Mouse (Mus musculus) kidney, postnatal 4 days (tissue): ENCODE data around the gene Gm5141.
"Not testable (repeated sequence)": the region's sequence is repeated elsewhere in the genome, so short reads cannot be mapped to it uniquely, and the experiment has no call there.

ENCODE experiments used
- DNase-seq, 2 experiments: peaks; one replicate each; pipeline ENCODE4 v3.0.0; 2021; ENCODE audit warnings: mixed read lengths in 2 of 2

The Gm5141 gene

DNA sequence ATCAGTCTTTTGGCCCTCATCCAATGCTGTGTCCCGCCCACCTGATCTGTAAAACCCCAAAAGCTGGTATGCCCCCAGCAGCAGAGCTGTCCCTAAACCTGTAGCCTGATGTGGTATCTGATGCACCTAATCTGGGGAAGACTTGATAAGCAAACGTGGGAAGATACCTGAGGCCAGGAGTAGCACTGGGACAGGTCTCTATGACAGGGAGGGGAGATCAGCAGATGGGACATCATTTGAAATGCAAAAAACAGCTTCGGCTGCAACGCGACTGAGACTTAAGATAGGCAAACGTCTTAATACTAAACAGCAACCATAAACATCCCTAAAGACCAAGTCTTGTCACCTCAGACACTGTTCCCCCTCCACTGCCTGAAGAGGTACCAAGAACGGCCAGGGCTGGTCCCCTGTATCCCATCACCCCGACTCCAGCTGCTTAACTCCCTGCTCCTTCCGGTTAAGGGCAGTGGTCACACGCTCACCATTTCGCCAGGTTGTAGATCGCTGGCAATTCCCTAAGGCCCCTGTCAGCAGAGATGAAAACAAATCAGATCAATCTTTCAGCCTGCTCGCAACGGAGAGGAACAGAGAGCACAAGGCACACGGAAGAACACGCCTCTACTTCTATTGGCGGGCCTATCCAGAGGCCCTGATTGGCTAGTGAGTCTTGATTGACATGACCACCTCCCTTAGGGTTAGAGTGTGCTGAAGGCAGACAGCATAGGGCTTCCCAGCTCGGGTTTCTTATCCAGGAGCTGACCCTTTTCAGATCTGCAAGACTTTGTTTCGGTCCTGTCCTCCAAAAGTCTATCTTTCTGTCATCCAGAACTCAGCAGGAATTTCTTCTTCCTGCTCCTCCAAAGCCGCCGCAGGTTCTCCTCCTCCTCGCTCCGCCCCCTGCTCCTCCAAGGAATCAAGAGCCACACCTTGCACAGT lies at the start of gene Gm5141:
TSS of gene Gm5141 (minus strand) at position 610 of the 936 bp plus-strand sequence.
- peak; percentile 59 to 66 for DNase-seq

DNA sequence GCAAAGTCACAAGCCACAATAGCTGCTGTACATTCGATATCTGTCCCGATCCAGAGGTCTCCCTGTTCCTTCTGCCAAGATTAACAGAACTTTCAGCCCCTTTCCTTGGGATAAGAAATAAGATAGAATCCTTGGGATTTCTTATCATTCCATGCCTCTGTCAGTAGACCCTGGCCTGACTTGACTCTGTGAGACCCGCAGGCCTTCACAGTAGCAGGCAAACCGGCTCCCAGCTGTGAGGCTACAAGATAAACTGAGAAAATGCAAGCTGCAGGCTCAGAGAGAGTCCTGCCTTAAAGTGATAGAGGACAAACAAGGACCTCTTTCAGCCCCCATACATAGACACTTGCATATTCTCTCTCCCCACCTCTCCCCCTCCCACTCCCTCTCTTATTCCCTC lies 47.7 kb upstream of the Gm5141 start:
- no peak for DNase-seq

DNA sequence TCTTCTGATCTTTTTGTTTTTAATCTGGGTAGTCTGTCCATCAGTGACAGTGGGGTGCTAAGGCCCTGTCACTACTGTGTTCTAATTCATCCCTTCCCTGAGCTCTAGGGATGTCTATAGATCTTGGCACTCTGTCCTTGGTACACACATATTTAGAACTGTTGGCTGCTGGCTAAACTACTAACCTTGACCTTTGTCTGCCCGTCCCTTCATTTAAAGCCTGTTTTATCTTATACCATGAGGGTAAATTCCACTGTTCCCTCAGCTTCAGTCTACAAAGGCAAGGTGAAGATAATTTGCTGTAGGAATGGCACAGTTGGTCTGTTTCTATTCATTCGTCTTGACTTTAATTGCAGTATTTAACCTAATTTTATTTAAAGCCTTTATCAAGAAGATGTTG lies 46.6 kb upstream of the Gm5141 start:
- no peak for DNase-seq

DNA sequence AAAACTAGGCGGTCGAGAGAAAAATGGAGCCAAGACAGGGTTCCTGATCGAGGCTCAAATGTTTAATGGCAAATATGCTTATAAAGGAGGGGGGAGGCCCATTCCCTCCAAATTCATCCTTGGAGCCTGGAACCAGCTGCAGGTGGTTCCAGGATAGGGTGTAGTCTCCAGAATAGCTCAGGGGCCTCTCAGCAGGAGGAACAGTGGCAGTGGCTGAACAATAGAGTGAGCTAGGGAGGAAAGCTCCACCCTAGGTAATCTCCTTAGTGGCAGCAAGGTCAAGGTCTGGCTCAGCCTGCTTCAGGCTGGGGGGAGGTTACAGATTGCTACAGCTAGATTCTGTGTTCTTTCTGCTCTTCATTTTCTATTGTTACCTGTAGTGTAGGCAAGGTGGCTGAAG lies 30.1 kb upstream of the Gm5141 start:
- not testable (repeated sequence) for DNase-seq

DNA sequence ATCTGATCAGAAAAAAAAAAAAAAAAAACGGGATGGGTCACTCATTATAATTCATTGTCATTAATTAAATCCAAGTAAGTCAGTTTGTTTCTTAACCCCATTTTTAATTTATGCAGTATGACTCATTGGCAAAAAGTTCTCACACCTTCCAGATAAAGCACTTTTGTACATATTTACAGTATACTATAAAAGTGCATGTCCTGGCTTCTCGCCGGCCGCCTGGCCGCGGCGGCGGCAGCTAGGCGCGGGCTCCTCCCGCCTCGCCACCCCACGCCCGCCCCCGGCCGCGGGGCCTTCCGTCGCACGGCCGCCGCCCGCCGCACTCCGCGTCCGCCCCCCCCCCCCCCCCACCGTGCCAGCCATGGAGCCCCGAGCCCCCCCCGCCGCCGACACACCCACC lies 27.1 kb upstream of the Gm5141 start:
- peak in 1 of 2 experiments; percentile 27 for DNase-seq

DNA sequence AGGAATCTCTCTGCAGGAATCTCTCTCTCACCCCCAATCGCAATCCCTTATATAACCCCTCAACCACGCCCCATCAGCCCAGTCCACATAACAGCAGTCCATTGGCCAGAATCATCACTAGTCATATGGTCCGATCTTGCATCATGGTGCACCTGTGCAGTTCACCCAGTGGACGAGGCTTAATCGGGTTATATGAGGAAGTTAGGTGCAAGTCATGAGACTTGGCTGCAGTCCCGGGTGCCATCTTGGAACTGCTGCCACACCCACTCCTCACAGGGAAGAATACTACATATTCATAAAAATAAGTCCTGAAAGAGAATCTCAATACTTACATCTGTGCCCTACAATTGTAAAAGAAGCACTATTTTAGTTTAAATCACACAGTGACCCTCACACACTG lies 22.4 kb upstream of the Gm5141 start:
- not testable (repeated sequence) for DNase-seq

DNA sequence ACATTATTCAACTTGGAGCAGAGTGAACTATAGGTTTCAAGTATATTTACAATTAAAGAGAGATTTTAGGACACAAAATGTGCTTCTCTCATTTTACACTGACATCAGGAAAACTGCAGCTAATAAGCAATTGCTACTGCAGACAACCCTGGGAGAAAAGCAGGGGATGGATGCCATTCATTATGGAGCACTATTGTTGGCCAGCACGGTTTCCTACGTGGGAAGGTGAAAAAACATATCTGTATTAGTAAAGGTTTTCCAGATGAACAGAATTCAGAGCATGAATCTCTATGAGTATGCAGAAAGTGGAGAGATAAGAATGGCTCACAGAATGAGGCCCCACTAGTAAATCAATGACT lies 506 bp upstream of the Gm5141 start:
- not testable (repeated sequence) for DNase-seq

DNA sequence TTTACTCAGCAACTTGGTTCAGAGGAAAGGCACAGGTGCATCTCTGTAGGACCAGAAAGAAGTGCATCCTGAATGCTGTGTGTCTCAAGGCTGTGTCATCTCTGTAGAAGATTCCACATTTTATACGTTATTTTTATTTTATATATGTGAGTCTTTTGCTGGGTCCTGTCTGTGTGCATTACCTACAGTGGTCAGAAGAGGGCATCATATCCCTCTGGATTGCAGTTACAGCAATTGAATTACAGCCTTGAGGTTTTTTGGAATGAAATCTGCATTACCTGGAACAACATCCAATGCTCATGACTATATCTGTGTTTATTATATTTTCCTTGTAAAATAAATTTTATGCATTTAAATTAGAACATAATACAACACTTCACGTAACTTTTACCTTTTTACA lies 21.8 kb downstream of the Gm5141 start:
- DNase-seq, result peak; percentile 32 to 42

DNA sequence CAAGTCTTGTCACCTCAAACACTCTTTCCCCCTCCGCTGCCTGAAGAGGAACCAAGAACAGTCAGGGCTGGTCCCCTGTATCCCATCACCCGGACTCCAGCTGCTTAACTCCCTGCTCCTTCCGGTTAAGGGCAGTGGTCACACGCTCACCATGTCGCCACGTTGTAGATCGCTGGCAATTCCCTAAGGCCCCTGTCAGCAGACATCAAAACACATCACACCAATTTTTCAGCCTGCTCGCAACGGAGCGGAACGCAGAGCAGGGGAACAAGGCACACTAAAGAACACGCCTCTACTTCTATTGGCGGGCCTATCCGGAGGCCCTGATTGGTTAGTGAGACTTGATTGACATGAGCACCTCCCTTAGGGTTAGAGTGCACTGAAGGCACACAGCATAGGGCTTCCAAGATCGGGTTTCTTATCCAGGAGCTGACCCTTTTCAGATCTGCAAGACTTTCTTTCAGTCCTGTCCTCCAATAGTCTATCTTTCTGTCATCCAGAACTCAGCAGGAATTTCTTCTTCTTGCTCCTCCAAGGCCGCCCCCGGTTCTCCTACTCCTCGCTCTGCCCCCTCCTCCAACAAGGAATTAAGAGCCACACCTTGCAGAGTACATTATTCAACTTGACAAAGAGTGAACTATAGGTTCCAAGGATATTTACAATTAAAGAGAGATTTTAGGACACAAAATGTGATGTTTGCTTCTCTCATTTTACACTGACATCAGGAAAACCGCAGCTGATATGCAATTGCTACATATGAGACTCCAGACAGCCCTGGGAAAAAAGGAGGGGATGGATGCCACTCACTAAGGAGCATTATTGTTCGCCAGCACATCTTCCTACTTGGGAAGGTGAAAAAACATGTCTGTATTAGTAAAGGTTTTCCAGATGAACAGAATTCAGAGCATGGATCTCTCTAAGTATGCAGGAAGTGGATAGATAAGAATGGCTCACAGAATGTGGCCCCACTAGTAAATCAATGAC lies 24.9 kb downstream of the Gm5141 start, which contains the start of gene Platr25:
TSS of gene Platr25 (minus strand) at position 278 of the 984 bp plus-strand sequence.
- DNase-seq, result peak; percentile 62 to 76

DNA sequence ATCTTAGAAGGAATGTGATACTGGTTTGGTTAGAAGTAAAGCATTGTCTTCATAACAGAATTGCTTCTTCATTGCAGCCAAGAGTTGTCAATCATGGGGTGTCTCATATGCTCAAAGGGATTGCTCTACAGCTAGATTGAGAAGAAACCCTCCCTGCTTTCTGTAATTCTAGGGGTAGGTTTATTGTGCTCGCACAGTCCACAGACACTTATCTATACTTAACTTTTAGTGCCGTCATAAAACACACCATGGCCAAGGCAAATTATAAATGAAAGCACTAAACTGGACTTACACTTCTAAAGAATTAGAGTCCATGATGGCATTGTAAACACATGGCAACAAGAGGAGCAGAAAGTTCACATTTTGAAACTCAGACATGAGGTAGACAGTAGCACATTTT lies 52.3 kb downstream of the Gm5141 start:
- DNase-seq, result no peak
